Mouse (Mus musculus) testis, adult 2 months (tissue): Measurements from ENCODE around the gene Ppp1cc.

Experiments used
- CTCF ChIP-seq: fragments of 200-500 bp; IDR thresholded peaks from 2 replicates; pipeline ENCODE4 v1.5.1; 2012; ENCODE audit warnings: low read depth, mild to moderate bottlenecking, inconsistent platforms, low read length, moderate library complexity; ENCODE audit not compliant: control insufficient read depth, insufficient read depth, insufficient replicate concordance
- POLR2A ChIP-seq: fragments of 200-500 bp; IDR thresholded peaks from 2 replicates; pipeline ENCODE4 v1.6.1; 2012; ENCODE audit warnings: low read depth, mild to moderate bottlenecking, inconsistent platforms, low read length, moderate library complexity; ENCODE audit not compliant: control insufficient read depth

DNA sequence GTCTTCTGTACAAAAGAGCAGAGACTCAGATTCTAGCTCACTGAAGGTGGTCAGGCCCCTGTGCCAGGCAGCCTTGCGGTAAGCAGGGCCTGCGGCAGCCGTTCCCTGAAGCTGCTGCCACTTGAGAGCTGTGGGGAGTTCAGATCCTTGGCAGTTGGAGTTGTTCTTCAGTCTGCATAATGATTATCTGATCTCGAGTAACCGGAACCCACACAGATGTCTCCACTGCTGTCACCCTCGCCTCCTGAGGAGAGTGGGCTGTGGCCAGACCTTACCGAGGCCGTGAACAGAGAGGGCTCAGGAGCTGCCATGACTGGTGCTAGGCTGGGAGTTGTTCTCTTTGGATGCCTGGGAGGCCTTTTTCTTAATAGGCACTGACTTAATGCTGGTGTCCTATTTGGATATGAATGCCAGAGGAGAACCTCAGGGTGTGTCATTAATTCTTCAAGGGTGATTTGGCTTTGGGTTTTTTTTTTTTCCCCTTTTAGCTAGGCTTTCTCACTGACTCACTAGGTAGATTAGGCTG lies 8.6 kb downstream of the Ppp1cc start:
- TF ChIP-seq CTCF = no peak
- no peak for TF ChIP-seq POLR2A
